Mouse (Mus musculus) cerebellum, postnatal 14 days (tissue): ENCODE results near the gene Lonp2.
A peak's percentile ranks its signal among the peaks of the same experiment; 100 is the strongest.

ENCODE experiments used
- DNase-seq, 2 experiments: peaks; one replicate each; pipeline ENCODE4 v3.0.0; 2021; ENCODE audit warnings: mixed read lengths in 2 of 2

The Lonp2 gene

GRCm38 (mm10) chr8:86756948-86757733 is 133.3 kb downstream of the Lonp2 start:
- DNase-seq: peak in 1 of 2 experiments; percentile 15

GRCm38 (mm10) chr8:86758651-86759050 is 134.8 kb downstream of the Lonp2 start:
- DNase-seq: no peak

- DNase-seq: no peak
These were observed 135.2 kb downstream of the Lonp2 start for GRCm38 (mm10) chr8:86759090-86759491.

GRCm38 (mm10) chr8:86760746-86761145 is 136.9 kb downstream of the Lonp2 start:
- no peak for DNase-seq

- no peak for DNase-seq
These were observed 139.0 kb downstream of the Lonp2 start for GRCm38 (mm10) chr8:86762806-86763205.

GRCm38 (mm10) chr8:86765155-86765554 is 141.3 kb downstream of the Lonp2 start:
- no peak for DNase-seq

- no peak for DNase-seq
These were observed 141.8 kb downstream of the Lonp2 start for GRCm38 (mm10) chr8:86765669-86766068.

- DNase-seq: no peak
These were observed 142.8 kb downstream of the Lonp2 start for GRCm38 (mm10) chr8:86766548-86767211.

GRCm38 (mm10) chr8:86768499-86768898 is 144.7 kb downstream of the Lonp2 start:
- DNase-seq: peak; percentile 15 to 21

GRCm38 (mm10) chr8:86769945-86770715 is 146.3 kb downstream of the Lonp2 start:
- DNase-seq: no peak
